Mouse (Mus musculus) small intestine, adult 2 months (tissue): ENCODE measurements around the gene Vav2.

Experiments used
- CTCF ChIP-seq: fragments of 200-500 bp; IDR thresholded peaks from 2 replicates; pipeline ENCODE4 v1.5.1; 2012; ENCODE audit warnings: low read depth, mild to moderate bottlenecking, control low read depth, inconsistent platforms, low read length, moderate library complexity, mixed read lengths; ENCODE audit not compliant: insufficient replicate concordance, insufficient read length; ENCODE audit errors: extremely low read depth
- POLR2A ChIP-seq: fragments of 200-500 bp; IDR thresholded peaks from 2 replicates; pipeline ENCODE4 v1.6.1; 2012; ENCODE audit warnings: low read depth, mild to moderate bottlenecking, control low read depth, inconsistent platforms, low read length, moderate library complexity

- TF ChIP-seq POLR2A (no peak), CTCF (peak; percentile 75; the same call in 1 of the 2 replicates)
Measured at GRCm38 (mm10) chr2:27289019-27289418, 137.8 kb downstream of the Vav2 start.
